Mouse (Mus musculus) ES-Bruce4 (cell line): ENCODE data around the gene Adtrp. TPM values are rescaled to one million over a fixed set of nuclear protein-coding genes. Genes with fewer than 3 reads are reported as not detected.

ENCODE experiments used
- H3K27ac ChIP-seq: 2 replicates; pipeline ENCODE4 v1.5.1; 2012; ENCODE audit warnings: low read length, inconsistent platforms; ENCODE audit not compliant: insufficient read depth
- H3K27me3 ChIP-seq: 2 replicates; pipeline ENCODE4 v1.6.1; 2012; ENCODE audit warnings: mild to moderate bottlenecking, low read length, inconsistent platforms; ENCODE audit not compliant: control insufficient read depth, poor library complexity, insufficient read depth, severe bottlenecking
- H3K36me3 ChIP-seq: 2 replicates; pipeline ENCODE4 v1.6.1; 2012; ENCODE audit warnings: inconsistent platforms, mild to moderate bottlenecking, low read length, moderate library complexity; ENCODE audit not compliant: control insufficient read depth, poor library complexity, insufficient read depth, severe bottlenecking
- H3K4me1 ChIP-seq: one replicate; pipeline ENCODE4 v1.8.1; 2011; ENCODE audit warnings: low read length; ENCODE audit not compliant: control insufficient read depth, insufficient read depth
- H3K4me3 ChIP-seq: 2 replicates; pipeline ENCODE4 v1.5.1; 2011; ENCODE audit warnings: low read depth, mild to moderate bottlenecking, low read length
- H3K9ac ChIP-seq: 2 replicates; pipeline ENCODE4 v1.6.1; 2012; ENCODE audit warnings: low read depth, mild to moderate bottlenecking, inconsistent platforms; ENCODE audit not compliant: poor library complexity, severe bottlenecking
- H3K9me3 ChIP-seq: replicated peaks from 2 replicates; pipeline ENCODE4 v1.6.1; 2012; ENCODE audit warnings: mild to moderate bottlenecking, low read length, inconsistent platforms; ENCODE audit not compliant: control insufficient read depth, poor library complexity, insufficient read depth, severe bottlenecking
- CTCF ChIP-seq: IDR thresholded peaks from one replicate; pipeline ENCODE4 v1.8.1; 2011; ENCODE audit warnings: low read depth, low read length
- EP300 ChIP-seq: IDR thresholded peaks from 2 replicates; pipeline ENCODE4 v1.6.1; 2011; ENCODE audit warnings: low read depth, low read length; ENCODE audit not compliant: insufficient read depth
- POLR2A ChIP-seq: IDR thresholded peaks from one replicate; pipeline ENCODE4 v1.8.1; 2011; ENCODE audit warnings: low read length; ENCODE audit not compliant: insufficient read depth
- polyA plus RNA-seq: library from polyadenylated mRNA; stranded (reverse); fragments of >200 nt; gene quantifications from 2 replicates; pipeline ENCODE4 v1.2.4, GENCODE M21; 2011; ENCODE audit warnings: low read depth; ENCODE audit not compliant: missing spikeins, insufficient read depth, insufficient read length

Adtrp gene
- polyA plus RNA-seq, 1 experiment = 2.2 TPM

GRCm38 (mm10) chr13:41865575-41865974, 18.1 kb upstream of the Adtrp start:
- Histone ChIP-seq H3K36me3 (no peaks in the 10 kb centered on the region), H3K4me1 (no peaks in the 10 kb centered on the region), H3K9ac (no peak overlapping the region), H3K27ac (no peak overlapping the region), H3K4me3 (no peak overlapping the region), H3K27me3 (no peaks in the 10 kb centered on the region), H3K9me3 (no peaks in the 10 kb centered on the region)
- no peak for TF ChIP-seq POLR2A
- TF ChIP-seq CTCF = no peak
- TF ChIP-seq EP300 = no peak

GRCm38 (mm10) chr13:41865071-41865470, 17.6 kb upstream of the Adtrp start:
- H3K4me1 ChIP-seq = no peaks in the 10 kb centered on the region
- no peaks in the 10 kb centered on the region for H3K9me3 ChIP-seq
- H3K9ac ChIP-seq = no peak overlapping the region
- no peaks in the 10 kb centered on the region for H3K36me3 ChIP-seq
- no peaks in the 10 kb centered on the region for H3K27me3 ChIP-seq
- no peak overlapping the region for H3K4me3 ChIP-seq
- no peak overlapping the region for H3K27ac ChIP-seq
- TF ChIP-seq EP300 (no peak), CTCF (no peak), POLR2A (no peak)

- Histone ChIP-seq H3K27me3 (no peaks in the 10 kb centered on the region), H3K36me3 (no peaks in the 10 kb centered on the region), H3K9ac (no peak overlapping the region), H3K27ac (no peak overlapping the region), H3K4me1 (no peaks in the 10 kb centered on the region), H3K4me3 (no peak overlapping the region), H3K9me3 (no peaks in the 10 kb centered on the region)
- no peak for TF ChIP-seq POLR2A
- TF ChIP-seq EP300 = no peak
- TF ChIP-seq CTCF = no peak
Measured at GRCm38 (mm10) chr13:41860603-41861405, 13.3 kb upstream of the Adtrp start.

GRCm38 (mm10) chr13:41855206-41856185, 8.0 kb upstream of the Adtrp start:
- Histone ChIP-seq H3K9ac (no peak overlapping the region), H3K4me1 (no peaks in the 10 kb centered on the region), H3K9me3 (no peaks in the 10 kb centered on the region), H3K36me3 (no peaks in the 10 kb centered on the region), H3K4me3 (no peak overlapping the region), H3K27ac (no peak overlapping the region), H3K27me3 (no peaks in the 10 kb centered on the region)
- no peak for TF ChIP-seq EP300
- no peak for TF ChIP-seq CTCF
- no peak for TF ChIP-seq POLR2A

GRCm38 (mm10) chr13:41850727-41851378, 3.4 kb upstream of the Adtrp start:
- no peak overlapping the region for H3K4me3 ChIP-seq
- H3K27ac ChIP-seq = no peak overlapping the region
- no peak for TF ChIP-seq CTCF
- TF ChIP-seq POLR2A = no peak
- TF ChIP-seq EP300 = no peak
- no peak overlapping the region for H3K9ac ChIP-seq
- H3K27me3 ChIP-seq = no peaks in the 10 kb centered on the region
- H3K4me1 ChIP-seq = no peaks in the 10 kb centered on the region
- no peaks in the 10 kb centered on the region for H3K36me3 ChIP-seq
- H3K9me3 ChIP-seq = no peaks in the 10 kb centered on the region
